Mouse (Mus musculus) yolk sac, embryonic 10.5 days (tissue): ENCODE data around the gene Cipc.

Experiments used
- DNase-seq: peaks from one replicate; pipeline ENCODE4 v3.0.0-alpha.2; 2017; ENCODE audit warnings: low spot score

The Cipc gene

DNA sequence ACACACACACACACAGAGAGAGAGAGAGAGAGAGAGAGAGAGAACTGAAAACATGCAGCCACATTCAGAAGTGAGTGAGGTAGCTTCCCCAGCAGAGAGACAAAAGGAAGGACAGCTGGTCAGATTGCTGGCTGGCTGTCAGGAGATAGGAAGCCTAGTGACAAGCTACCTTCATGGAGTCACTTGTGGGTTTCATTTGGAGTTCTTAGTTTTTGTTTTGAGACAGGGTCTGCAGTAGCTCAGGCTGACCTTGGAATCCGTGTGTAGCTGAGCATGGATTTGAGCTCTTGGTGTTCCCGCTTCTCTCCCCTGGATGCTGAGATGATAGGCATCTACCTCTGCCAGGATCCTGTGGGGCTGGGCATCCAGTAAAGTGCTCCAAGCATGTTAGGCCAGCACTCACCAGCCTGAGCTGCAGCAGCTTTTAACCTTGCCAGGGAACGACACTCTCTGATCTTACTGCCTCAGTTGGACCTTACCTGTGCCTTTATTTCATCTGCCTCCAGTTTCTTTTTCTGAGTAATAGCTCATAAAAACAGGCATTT is 14.0 kb downstream of the Cipc start:
- DNase-seq: no peak

DNA sequence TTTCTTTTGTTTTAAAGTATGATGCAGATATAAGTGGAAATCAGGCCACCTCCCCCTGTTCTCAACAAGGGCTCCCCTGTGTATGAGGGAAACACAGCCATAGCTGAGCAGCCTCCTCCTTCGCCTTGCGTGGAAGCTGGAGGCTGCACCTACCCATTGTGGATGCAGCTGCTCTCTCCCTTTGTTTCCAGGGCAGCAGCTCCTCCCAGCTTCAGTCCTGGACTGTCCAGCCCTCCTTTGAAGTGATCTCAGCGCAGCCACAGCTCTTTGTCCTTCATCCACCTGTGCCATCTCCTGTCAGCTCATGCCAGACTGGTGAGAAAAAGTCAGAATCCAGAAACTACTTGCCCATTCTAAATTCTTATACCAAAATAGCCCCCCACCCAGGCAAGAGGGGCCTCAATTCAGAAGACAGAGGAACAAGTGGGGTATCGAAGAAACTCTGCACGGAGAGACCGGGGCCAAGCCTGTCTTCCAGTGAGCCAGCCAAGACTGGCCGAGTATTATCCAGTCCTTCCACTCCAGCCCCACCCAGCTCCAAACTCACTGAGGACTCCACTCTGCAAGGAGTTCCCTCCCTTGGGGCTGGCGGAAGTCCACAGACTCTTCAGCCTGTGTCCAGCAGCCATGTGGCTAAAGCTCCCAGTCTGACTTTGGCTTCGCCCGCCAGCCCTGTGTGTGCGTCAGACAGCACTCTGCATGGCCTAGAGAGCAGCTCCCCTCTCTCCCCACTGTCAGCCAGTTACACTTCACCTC is 14.9 kb downstream of the Cipc start:
- no peak for DNase-seq

DNA sequence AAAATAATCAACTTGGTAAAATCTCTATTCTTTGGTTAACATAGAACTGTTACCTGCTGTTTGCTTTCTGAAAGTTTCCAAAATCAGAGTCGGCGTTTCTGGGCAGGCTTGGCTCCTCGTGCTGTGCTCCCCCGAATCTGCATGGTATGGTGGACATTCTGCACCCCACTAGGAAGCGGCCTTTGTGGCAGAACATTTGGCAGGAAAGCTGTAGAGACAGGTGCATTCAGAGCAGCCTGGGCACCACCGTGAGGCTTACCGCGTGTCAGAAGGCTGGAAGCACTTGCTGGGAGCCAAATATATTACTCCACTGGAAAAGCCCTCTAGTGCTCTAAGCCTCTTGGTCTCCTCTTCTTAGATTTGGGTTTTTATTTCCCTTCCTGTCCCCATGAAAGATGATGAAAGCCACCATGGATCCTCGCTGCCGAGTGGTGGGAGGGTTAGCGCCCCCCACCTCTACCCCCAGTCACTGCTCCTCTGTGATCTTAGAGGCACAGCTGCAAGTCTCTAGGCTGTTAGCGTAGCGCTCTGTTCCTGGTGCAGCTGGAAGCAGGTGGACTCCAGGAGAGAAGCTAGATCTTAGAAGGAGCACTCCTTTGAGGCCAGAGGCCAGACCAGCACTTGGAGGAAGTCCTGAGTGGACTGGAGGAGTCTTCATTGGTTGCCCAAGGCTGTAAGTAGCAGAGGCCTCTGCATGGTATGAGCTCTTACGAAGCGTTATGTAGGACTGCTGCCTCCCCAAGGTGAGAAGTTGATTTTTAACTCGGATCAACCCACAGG is 17.6 kb downstream of the Cipc start:
- no peak for DNase-seq

DNA sequence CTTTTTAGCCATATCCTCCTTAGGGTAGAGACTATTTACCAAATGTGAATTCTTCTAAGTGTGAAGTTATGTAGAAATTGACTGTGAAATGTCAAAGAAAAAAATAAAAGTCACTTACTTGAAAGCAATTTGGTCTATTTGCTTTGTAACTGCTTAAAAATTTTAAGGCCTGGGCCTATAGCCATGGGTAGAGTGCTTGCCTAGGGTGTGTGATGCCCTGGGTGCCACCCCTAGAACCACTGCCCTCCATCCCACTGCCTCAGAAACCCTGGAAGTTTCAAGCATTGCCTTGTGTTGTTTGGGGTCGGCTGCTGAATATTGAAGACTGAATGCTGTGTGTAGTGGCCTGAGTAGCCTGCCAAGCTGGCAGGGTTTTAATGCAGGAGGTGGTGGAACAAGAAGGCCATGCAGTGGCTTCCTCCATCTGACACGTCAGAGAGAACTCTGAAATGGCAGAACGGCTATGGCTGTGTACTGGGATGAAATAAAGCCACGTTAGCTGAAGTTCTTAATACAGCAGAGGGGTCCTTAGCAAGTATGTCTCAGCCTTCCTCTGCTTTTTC is 18.5 kb downstream of the Cipc start:
- DNase-seq: no peak

DNA sequence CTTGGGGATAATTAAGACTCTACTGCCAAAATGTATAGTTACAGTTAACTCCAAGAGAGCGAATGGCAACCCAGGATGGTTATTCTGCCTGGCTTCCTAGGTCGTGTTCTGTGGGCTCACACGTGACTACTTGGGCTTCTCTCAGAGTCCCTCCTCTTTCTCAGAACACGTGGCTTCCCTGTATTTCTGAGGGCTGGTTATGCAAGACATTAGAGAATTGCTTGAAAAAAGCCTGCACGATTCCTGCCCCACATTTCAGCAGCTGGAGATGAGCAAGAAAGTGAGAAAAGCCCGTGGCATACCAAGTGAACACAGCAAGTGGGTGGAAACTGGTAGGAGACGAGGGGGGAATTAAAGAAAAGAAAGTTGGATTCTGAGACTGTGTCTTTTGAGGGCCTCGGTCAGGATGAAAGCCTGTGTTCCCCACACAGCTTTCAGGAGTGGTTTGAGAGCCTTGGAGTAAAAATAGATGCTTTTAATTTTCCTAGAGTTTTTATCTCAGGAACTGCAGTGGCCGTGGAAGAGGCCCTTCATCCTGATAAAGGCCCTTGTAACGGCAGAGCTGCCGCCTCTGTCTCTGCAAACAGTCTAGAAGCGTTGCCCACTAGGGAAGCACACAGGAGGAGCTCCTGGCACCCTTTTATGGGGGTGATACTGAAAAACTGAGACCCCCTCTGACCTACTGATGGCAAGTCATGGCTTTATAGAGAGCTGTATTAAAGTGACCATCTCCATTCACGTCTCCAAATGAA is 21.8 kb downstream of the Cipc start:
- no peak for DNase-seq

DNA sequence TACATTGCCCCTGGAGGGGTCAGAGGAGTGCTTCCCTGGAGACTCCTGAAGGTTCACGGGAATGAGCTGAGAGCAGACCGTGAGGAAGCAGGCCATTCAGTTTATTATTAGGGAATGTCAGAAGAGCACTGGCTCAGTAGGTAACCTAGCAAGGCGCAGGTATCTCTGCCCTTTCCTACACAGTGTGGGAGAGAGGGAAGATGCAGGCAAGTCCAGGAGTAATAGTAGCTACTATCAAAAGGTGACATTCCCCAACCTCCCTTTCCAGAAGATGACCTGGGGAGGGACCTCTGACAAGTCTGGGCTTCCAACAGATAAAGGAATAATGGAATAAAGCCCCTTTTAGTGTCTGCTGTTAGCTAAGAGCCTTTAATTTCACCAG is 22.4 kb downstream of the Cipc start:
- DNase-seq: no peak

DNA sequence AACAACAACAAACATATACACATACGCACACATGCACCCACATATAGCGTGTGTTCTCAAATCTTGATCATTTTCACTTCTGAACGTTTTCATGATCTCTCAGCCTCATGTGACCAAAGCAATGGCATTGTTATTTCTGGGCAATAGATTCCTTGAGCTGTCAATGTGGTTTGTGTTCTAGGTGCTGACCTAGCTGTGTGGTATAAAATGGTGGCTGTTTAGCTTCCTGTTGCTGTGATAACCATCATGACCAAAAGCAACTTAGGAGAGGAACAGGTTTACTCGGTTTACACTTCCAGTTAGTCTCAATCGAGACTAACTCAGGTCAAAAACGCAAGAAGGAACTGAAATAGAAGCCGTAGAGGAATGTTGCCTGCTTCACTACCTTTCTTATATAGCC is 24.2 kb downstream of the Cipc start:
- DNase-seq: no peak

DNA sequence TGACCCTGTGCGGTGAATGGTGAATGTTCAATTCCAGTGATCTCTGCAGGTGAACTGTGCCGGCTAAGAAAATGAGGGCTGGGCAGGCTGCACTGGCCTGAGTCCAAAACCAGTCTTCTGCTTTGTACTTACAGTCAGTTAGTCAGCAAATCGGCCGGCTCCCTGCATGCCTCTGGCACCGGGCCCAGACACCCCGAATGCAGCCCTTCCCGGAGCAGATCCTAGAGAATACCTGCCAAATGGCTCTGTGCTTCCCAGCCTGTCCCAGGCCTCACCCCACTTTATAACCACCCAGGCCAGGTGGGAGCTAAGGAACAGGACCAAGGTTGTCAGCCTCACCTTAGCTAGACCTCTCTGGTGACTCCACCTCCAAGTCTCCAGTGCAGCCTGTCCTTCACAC is 26.4 kb downstream of the Cipc start:
- DNase-seq: no peak

DNA sequence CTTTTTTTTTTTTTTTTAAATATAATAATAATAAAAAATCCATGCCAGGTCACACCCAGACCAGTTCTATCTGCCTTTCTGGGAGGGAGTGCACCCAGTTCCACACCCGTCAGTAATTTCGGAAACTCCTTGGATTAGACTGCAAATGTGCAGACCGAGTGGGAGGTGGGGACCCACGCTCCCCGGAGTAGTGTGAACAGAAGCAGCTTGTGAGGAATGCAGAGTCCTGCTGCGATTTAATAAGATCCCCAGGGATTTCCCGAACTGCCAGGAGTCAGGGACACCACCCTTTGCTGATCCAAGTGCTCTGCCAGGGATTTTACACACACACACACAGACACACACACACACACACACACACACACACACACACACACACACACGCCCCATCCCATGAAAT is 26.9 kb downstream of the Cipc start:
- DNase-seq: no peak

DNA sequence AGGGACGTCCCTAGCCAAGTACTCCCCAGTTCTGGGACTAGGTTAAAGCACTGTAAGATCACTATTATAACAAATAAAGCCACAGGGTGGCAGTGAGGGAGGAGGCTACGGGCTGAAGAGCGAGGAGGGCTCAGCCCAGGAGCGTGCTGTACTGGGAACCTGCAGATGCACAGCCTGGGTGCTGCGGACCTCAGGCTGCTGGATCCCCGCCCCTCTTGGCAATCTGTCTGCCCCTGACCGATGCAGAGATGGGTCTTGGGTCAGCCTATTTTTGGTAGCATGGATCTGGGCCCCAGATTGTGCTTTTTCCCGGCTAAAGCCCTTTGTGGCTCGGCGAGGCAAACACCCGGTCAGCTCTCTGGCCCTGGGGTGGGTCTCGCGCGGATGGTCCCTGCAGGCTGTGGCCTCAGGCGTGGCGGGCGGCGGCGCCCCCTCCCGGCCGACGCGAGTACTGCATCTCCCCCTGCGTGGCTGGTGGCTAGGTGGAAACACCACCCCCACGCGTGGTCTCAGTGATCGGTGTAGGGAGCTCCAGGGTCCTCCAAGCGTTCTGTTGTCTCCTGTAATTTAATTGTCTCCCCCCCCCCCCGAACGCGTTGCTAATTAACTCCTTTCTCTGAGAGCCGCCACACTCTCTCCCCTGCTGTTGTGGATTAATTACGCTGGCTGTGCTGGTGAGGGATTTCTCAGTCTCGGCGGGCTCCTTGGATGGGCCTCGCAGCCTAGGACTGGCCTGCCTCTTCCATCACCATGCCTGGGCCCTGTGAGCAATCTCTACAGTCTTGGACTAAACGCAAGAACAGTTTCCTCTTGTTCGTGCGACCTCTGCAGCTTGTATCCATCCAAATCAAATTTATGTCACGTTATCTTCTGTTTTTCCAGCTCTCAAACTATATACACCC is 27.8 kb downstream of the Cipc start:
- DNase-seq: peak; percentile 31

DNA sequence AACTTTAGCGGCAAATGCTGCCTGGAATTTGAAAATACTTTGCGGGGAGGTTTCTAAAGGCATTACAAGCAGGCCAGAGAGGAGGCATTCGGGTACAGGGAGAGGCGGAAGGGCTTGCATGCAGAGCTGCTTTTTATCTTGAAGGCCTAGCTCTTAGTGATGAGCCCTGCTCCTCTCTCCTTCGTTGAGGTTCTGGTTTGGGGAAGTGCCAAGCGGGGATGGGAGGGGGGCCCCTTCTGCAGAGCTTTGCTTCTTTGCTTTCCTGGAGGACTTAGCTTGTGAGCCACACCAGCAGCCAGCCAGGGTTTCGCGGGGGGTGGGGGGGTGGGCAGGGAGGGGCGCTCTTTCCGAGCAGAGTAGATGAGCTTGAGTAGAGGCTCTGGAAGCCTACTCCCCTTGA is 28.9 kb downstream of the Cipc start:
- no peak for DNase-seq

DNA sequence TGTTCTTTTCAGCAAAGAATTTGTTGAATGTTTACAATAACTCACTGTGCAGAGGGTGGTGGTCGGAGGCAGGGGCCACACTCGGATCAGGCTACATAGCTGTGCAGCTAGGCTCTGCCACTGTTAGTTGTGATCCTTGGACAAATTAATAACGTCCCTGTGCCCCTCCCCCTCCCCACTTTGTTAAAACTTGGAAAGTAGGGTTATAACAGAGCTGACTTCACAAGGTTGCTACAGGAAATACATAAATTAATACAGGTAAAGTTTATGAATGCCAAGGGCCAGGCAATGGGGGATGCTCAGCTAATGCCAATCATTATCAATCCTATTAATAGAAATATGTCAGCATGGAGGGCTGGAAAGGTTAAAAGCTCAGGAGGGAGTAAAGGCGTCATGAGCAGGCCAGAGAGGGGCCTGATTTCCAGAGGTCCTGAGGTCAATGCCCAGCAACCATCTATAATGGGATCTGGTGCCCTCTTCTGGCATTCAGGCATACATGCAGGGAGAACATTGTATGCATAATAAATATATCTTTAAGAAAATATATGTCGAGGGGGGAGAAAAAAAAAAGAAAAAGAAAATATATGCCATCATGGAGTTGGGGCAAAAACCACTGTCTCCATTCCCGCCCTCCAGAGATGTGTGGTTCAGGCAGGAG is 29.8 kb downstream of the Cipc start:
- no peak for DNase-seq

DNA sequence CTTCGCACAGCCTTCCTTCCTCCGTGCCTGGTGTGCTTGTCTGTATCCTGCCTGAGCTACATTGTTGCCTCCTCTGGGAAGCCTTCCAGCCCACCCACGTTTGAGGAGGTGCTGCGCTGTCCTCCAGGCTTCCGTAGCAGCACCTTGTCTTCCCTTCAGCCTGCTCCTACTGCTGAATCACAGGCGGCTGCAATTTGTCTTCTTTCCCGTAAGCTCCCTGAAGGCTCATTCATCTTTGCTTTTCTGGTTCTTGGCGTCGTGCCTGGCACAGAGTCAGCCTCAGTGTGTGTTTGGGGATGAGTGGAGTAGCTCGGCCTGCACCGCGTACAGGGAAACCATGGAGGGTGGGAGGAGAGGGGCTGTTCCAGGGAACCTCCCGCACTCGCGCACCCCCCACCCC is 31.0 kb downstream of the Cipc start:
- no peak for DNase-seq

DNA sequence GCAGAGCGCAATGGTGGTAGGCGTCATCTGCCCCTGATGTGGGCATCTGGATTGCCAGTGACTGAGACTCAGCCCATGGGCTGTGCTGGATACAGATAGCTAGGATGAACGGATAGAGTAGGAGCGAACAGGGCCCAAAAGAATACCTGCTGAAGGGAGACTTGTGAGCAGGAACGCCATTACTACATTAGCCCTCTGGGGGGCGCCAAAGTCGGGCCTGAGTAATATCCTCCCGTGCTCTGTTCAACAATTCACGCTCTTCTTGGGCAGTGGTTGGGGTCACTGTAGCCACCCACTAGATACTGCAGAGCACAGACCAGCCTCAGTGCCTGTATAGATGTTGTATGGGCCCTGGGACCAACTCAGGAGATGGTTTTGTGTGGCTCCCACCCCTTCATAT is 34.3 kb downstream of the Cipc start:
- no peak for DNase-seq

DNA sequence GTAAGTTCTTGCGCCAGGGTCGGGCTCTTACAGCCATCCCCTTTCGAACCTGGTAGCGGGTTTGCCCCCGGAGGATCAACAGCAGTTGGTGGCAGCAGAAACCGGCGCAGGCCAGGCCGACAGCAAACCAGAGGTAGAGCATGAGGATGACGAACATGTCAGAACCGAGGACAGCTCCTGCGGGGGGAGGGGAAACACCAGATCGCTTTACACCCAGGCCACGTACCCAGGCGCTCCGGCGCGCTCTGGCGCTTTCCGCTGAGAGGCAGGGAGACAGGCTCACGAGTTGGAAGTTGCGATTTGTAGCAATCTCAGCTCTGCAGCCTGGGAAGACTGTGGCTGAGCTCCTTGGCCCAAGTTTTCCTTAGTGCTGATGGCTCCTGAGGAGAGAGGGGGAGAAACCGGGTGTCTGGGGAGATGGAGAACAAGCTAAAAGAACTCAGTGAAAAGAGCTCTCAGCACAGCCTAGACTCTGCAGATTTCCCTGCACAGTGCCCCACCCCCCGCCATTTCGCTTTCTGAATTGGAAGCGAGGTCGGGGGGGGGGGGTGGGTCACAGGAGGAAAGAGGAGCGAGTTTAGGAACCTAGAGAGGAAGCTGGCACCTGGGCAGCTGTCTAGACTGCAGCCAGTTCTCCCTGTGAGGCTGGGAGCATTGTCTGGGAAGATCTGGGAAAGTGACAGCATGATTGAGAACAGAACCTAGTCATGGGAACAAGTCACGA is 36.8 kb downstream of the Cipc start:
- peak; percentile 69 for DNase-seq

DNA sequence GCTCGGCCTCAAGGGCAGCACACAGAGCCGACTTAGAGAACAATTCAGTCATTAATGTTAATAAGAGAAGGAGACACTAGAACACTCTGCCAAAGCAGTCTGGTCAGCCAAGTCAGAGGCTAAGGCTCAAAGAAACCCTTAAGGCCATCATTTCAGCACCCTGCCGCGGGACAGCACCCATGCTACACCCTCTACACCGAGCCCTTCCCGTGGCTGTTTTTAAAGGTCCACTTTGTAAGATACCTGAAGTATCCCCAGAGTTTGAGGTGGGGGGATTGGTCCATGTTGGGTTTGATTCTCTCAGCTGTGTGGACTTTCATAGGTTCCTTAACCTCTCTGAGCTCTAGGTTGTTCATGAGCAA is 37.3 kb downstream of the Cipc start:
- no peak for DNase-seq

DNA sequence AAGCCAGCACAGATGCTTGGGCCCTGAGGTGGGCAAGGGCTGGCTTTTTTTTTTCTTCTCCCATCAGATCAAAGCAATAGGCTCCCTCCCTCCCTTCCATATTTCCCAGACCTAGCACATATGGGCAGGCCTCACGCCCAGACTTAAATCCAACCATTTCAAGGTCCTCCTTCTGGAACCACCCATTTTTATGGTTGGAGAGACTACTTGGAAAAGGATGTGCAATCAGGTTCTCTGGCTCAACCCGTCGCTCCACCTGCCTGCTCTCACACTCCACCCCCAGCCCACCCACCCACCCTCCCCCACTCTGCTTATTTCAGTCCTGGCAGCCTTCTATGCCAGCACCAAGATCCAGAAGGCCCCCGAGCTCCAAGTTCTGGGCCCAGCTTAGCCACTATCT is 39.7 kb downstream of the Cipc start:
- DNase-seq: no peak

DNA sequence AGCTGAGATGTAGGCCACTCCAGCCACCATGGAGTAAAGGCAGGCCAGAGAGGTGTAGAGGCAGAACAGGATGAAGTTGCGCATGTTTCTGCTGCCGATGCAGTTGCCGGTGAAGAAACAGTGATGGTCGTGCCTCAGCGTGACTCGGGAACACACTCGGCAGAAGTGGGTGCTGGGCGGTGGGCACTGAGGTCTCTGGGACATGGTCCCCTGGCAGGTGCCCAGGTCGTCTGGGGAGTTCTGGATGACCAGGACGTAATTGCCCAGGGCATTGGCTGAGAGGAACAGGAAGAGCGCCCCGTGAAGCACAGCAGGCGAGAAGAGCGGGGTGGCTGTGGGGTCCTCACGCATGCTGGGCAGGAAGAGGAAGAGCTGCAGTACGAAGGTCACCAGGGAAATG is 41.4 kb downstream of the Cipc start:
- no peak for DNase-seq

DNA sequence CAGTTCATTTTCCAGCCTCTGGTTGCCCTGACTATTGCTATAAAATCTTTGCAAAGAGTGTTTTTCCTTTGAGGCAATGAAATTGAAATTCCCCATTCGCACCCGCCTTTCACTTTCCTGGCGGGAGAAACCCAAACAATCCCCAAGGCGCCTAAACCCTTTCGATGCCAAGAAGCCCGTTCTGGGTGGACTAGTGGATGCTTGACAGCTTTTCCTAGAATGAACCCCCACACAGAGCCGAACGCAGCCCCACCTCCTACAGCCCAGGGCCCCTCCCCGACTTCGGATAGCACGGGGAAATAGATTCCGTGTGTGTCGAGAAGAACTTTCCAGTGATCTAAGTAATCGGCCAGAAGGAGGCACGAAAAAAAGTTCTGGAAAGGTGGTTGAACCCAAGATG is 42.5 kb downstream of the Cipc start:
- DNase-seq: no peak
